Mouse (Mus musculus) embryonic facial prominence, embryonic 13.5 days (tissue): Measurements from ENCODE around the gene Shisa8. TPM values are rescaled to one million over a fixed set of nuclear protein-coding genes. Genes with fewer than 3 reads are reported as not detected.

ENCODE experiments used
- ATAC-seq: fragments of 200-750 bp; cut with Nextera tagmentation; 2 replicates; pipeline ENCODE4 v1.8.0; 2017; ENCODE audit warnings: low read depth; ENCODE audit not compliant: insufficient number of reproducible peaks, insufficient read depth, low FRiP score, low TSS enrichment
- H3K27ac ChIP-seq: fragments of 300-500 bp; sonication (generic); 2 replicates; pipeline ENCODE4 v1.5.1; 2015; ENCODE audit warnings: moderate library complexity, mild to moderate bottlenecking, inconsistent platforms
- H3K27me3 ChIP-seq: fragments of 300-500 bp; sonication (generic); 2 replicates; pipeline ENCODE4 v1.6.1; 2015; ENCODE audit warnings: mild to moderate bottlenecking, inconsistent platforms
- H3K36me3 ChIP-seq: fragments of 300-500 bp; sonication (generic); 2 replicates; pipeline ENCODE4 v1.6.1; 2015; ENCODE audit warnings: mild to moderate bottlenecking, inconsistent platforms
- H3K4me1 ChIP-seq: fragments of 300-500 bp; sonication (generic); 2 replicates; pipeline ENCODE4 v1.6.1; 2015; ENCODE audit warnings: inconsistent platforms
- H3K4me2 ChIP-seq: fragments of 300-500 bp; sonication (generic); 2 replicates; pipeline ENCODE4 v1.6.1; 2015; ENCODE audit warnings: moderate library complexity, mild to moderate bottlenecking, inconsistent platforms
- H3K4me3 ChIP-seq: fragments of 300-500 bp; sonication (generic); 2 replicates; pipeline ENCODE4 v1.5.1; 2015; ENCODE audit warnings: mild to moderate bottlenecking, inconsistent platforms
- H3K9ac ChIP-seq: fragments of 300-500 bp; sonication (generic); 2 replicates; pipeline ENCODE4 v1.6.1; 2015; ENCODE audit warnings: mild to moderate bottlenecking, inconsistent platforms
- H3K9me3 ChIP-seq: fragments of 300-500 bp; sonication (generic); 2 replicates; pipeline ENCODE4 v1.6.1; 2016; ENCODE audit warnings: inconsistent platforms
- WGBS: fragments of 180-500 bp; shearing (Covaris S2); methylation state at CpG from one replicate; pipeline ENCODE4 v1.1.7; 2015; ENCODE audit warnings: mixed read lengths; 5-methylcytosine and 5-hydroxymethylcytosine counted together
- polyA plus RNA-seq: library from polyadenylated mRNA; unstranded; fragments of >200 nt; fragmentation: Nextera tagmentation; extraction: Ambion mirVana; gene quantifications from 2 replicates; pipeline ENCODE4 v1.2.1, GENCODE M21; 2015

The Shisa8 gene
- polyA plus RNA-seq, 1 experiment from 2014 or later: 0.18 TPM

DNA sequence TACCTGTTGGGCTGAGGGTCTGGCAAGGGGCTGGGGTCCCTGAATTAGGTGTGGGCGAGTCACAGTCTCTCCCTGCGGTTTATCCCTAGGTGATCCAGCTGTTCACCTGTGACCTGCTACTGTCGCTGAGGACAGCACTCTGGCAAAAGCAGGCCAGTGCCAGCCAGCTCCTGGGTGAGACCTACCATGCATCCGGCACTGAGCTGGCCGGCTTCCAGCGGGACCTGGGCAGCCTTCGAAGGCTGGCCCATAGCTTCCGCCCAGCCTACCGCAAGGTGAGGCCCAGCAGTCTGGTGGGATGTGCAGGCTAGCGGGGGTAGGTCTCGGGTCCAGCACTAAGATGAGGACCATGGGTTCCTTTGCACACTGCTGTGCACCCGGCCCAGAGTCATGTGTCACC is 13.1 kb downstream of the Shisa8 start:
- 90% methylated on average over 12 of the region's 12 CpGs for WGBS
- Histone ChIP-seq H3K4me1 (no peaks in the 10 kb centered on the region), H3K9ac (no peak overlapping the region), H3K27ac (no peak overlapping the region), H3K36me3 (peaks cover 98% of the 10 kb centered on the region), H3K27me3 (peaks cover 7% of the 10 kb centered on the region), H3K4me3 (no peak overlapping the region), H3K4me2 (no peak overlapping the region), H3K9me3 (no peaks in the 10 kb centered on the region)
- ATAC-seq: no peak

DNA sequence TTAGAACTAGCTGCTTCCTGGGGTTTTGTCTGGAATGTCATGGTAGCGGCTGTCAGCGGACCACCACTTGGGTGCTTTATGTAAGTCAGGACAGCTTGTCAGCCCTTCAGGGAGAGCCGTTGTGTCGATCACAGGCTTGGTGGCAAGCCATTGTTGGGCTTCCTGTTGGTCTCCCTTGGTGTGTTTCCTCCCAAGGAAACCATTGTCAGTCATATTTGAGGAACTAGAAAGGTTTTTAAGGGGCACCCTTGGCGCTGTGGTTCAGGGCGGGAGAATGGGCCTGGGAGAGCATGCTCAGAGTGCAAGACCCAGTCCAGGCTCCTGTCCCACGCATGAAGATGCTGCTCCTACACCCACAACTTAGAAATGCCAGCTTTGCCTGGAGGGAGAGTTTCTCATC is 14.3 kb downstream of the Shisa8 start:
- no peak overlapping the region for H3K4me3 ChIP-seq
- H3K36me3 ChIP-seq: peaks cover 98% of the 10 kb centered on the region
- H3K4me1 ChIP-seq: no peaks in the 10 kb centered on the region
- no peaks in the 10 kb centered on the region for H3K9me3 ChIP-seq
- H3K27ac ChIP-seq: no peak overlapping the region
- no peak overlapping the region for H3K4me2 ChIP-seq
- WGBS: 90% methylated on average over 7 of the region's 7 CpGs
- no peak overlapping the region for H3K9ac ChIP-seq
- ATAC-seq: no peak
- H3K27me3 ChIP-seq: no peaks in the 10 kb centered on the region

GRCm38 (mm10) chr15:82197937-82198336 is 14.7 kb downstream of the Shisa8 start:
- Histone ChIP-seq H3K36me3 (peaks cover 98% of the 10 kb centered on the region), H3K4me2 (no peak overlapping the region), H3K9me3 (no peaks in the 10 kb centered on the region), H3K27me3 (no peaks in the 10 kb centered on the region), H3K4me1 (no peaks in the 10 kb centered on the region), H3K9ac (no peak overlapping the region), H3K4me3 (no peak overlapping the region), H3K27ac (no peak overlapping the region)
- 93% methylated on average over 11 of the region's 11 CpGs for WGBS
- no peak for ATAC-seq

- Histone ChIP-seq H3K4me1 (no peaks in the 10 kb centered on the region), H3K36me3 (peaks cover 98% of the 10 kb centered on the region), H3K4me2 (no peak overlapping the region), H3K4me3 (no peak overlapping the region), H3K27ac (no peak overlapping the region), H3K9ac (no peak overlapping the region), H3K9me3 (no peaks in the 10 kb centered on the region), H3K27me3 (no peaks in the 10 kb centered on the region)
- ATAC-seq: no peak
- 91% methylated on average over 10 of the region's 10 CpGs for WGBS
These were observed 15.3 kb downstream of the Shisa8 start for GRCm38 (mm10) chr15:82197246-82197750.

GRCm38 (mm10) chr15:82196300-82196699 is 16.3 kb downstream of the Shisa8 start:
- 88% methylated on average over 12 of the region's 12 CpGs for WGBS
- H3K9ac ChIP-seq: no peak overlapping the region
- no peak overlapping the region for H3K4me3 ChIP-seq
- H3K36me3 ChIP-seq: peaks cover 98% of the 10 kb centered on the region
- H3K27ac ChIP-seq: no peak overlapping the region
- no peaks in the 10 kb centered on the region for H3K27me3 ChIP-seq
- no peaks in the 10 kb centered on the region for H3K9me3 ChIP-seq
- no peak for ATAC-seq
- H3K4me1 ChIP-seq: no peaks in the 10 kb centered on the region
- no peak overlapping the region for H3K4me2 ChIP-seq

DNA sequence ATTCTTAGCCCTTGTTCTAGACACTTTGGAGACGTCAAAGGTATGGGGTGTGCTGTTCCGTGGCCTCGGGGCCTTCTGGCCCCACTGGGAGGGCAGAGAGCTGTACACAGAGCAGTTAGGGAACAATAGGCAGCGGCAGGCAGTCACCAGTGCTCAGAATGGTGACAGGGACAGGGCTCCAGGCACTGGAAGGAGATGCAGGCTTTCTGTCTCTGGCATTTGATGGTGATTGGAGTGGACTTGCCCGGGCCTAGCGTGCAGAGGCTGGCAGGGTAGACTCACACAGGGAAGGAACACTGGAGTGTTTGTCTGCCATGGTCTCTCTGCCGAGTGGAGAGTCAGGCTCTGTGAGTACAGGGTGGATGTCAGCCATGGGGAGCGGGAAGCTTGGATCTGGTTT is 20.0 kb downstream of the Shisa8 start:
- ATAC-seq: no peak
- WGBS: 60% methylated on average over 8 of the region's 8 CpGs

GRCm38 (mm10) chr15:82188481-82189240 is 24.0 kb downstream of the Shisa8 start:
- H3K9ac ChIP-seq: no peak overlapping the region
- no peak overlapping the region for H3K4me2 ChIP-seq
- no peaks in the 10 kb centered on the region for H3K4me1 ChIP-seq
- H3K36me3 ChIP-seq: peaks cover 97% of the 10 kb centered on the region
- H3K27ac ChIP-seq: no peak overlapping the region
- H3K4me3 ChIP-seq: no peak overlapping the region
- no peak for ATAC-seq
- 95% methylated on average over 10 of the region's 10 CpGs for WGBS
- no peaks in the 10 kb centered on the region for H3K9me3 ChIP-seq
- H3K27me3 ChIP-seq: no peaks in the 10 kb centered on the region

More for the DNA sequence above, 20.0 kb downstream of the Shisa8 start:
- H3K4me3 ChIP-seq: no peak overlapping the region
- no peaks in the 10 kb centered on the region for H3K4me1 ChIP-seq
- no peaks in the 10 kb centered on the region for H3K9me3 ChIP-seq
- no peak overlapping the region for H3K27ac ChIP-seq
- H3K36me3 ChIP-seq: peaks cover 97% of the 10 kb centered on the region
- H3K4me2 ChIP-seq: no peak overlapping the region
- no peaks in the 10 kb centered on the region for H3K27me3 ChIP-seq
- H3K9ac ChIP-seq: peak overlapping the region; percentile 11; the same call in 1 of the 2 replicates

DNA sequence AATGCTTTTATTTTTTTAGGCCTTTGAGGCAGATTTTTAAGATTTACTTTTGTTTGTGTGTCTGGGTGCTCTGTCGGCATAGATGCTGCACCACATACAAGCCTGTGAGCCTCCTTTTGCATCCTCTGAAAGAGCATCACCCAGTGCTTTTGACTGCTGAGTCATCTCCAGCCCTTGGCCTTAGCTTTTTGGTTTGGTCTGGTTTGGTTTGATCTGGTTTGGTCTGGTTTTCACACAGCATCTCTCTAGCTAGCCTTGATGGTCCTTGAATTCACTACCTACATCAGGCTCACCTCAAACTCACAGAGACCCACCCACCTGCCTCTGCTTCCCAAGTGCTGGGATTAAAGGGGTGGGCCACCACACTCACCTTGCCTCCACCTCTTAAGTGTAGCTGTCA is 24.7 kb downstream of the Shisa8 start:
- no peaks in the 10 kb centered on the region for H3K4me1 ChIP-seq
- no peak overlapping the region for H3K9ac ChIP-seq
- H3K27ac ChIP-seq: no peak overlapping the region
- H3K9me3 ChIP-seq: no peaks in the 10 kb centered on the region
- peaks cover 98% of the 10 kb centered on the region for H3K36me3 ChIP-seq
- H3K27me3 ChIP-seq: no peaks in the 10 kb centered on the region
- no peak for ATAC-seq
- 77% methylated on average over 1 of the region's 1 CpGs for WGBS
- H3K4me3 ChIP-seq: no peak overlapping the region
- no peak overlapping the region for H3K4me2 ChIP-seq

DNA sequence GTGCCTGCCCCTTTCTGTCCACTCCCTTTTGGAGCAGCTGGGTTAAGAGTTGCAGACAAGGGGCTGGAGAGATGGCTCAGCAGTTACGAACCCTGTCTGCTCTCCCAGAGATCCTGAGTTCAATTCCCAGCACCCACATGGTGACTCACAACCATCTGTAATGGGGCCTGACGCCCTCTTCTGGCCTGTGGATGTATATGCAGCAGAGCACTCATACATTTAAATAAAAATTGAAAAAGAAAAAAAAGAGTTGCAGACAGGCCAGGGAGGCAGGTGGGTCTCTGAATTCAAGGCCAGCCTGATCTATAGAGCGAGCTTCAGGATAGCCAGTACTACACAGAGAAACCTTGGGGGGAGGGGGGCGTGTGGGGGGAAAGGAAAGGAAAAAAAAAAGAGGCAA is 25.2 kb downstream of the Shisa8 start:
- 75% methylated on average over 4 of the region's 4 CpGs for WGBS
- Histone ChIP-seq H3K36me3 (peaks cover 98% of the 10 kb centered on the region), H3K4me2 (no peak overlapping the region), H3K9me3 (peaks cover under 1% of the 10 kb centered on the region; the same call in 1 of the 2 replicates), H3K4me1 (no peaks in the 10 kb centered on the region), H3K9ac (no peak overlapping the region), H3K27ac (no peak overlapping the region), H3K4me3 (no peak overlapping the region), H3K27me3 (no peaks in the 10 kb centered on the region)
- no peak for ATAC-seq

GRCm38 (mm10) chr15:82186931-82187330 is 25.7 kb downstream of the Shisa8 start:
- Histone ChIP-seq H3K36me3 (peaks cover 98% of the 10 kb centered on the region), H3K4me3 (no peak overlapping the region), H3K27me3 (no peaks in the 10 kb centered on the region), H3K4me2 (no peak overlapping the region), H3K4me1 (no peaks in the 10 kb centered on the region), H3K27ac (no peak overlapping the region), H3K9ac (no peak overlapping the region), H3K9me3 (peaks cover 6% of the 10 kb centered on the region; the same call in 1 of the 2 replicates)
- WGBS: 94% methylated on average over 5 of the region's 5 CpGs
- no peak for ATAC-seq

DNA sequence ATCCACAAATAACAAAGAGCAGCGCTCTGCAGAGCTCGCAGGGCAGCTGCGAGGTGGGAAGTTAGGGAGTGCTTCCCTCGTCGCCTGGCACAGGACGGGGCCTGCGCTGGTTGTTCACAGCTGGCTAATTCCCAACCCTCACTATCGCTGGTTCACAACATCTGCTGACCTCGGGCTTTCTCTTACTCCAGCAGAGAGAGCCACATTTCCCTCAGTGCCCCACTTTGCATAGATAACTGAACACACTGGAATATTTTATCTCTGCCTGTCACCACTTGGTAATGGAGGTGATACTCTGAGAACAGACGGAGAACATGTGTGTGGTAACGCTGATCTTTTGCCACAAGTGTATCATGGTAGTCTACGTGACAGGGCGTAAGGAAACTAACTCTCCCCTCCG is 26.5 kb downstream of the Shisa8 start:
- Histone ChIP-seq H3K9ac (no peak overlapping the region), H3K4me2 (no peak overlapping the region), H3K27me3 (no peaks in the 10 kb centered on the region), H3K9me3 (peaks cover 8% of the 10 kb centered on the region; the same call in 1 of the 2 replicates), H3K36me3 (peaks cover 98% of the 10 kb centered on the region), H3K4me3 (no peak overlapping the region), H3K4me1 (no peaks in the 10 kb centered on the region), H3K27ac (no peak overlapping the region)
- WGBS: 83% methylated on average over 14 of the region's 14 CpGs
- ATAC-seq: no peak

- no peak overlapping the region for H3K4me3 ChIP-seq
- no peaks in the 10 kb centered on the region for H3K27me3 ChIP-seq
- H3K9me3 ChIP-seq: peaks cover 8% of the 10 kb centered on the region; the same call in 1 of the 2 replicates
- WGBS: 92% methylated on average over 14 of the region's 14 CpGs
- H3K4me1 ChIP-seq: no peaks in the 10 kb centered on the region
- no peak overlapping the region for H3K27ac ChIP-seq
- H3K4me2 ChIP-seq: no peak overlapping the region
- 0 out of 2 replicates have a peak overlapping the region, but pooled peaks have one; percentile 0 for H3K9ac ChIP-seq
- ATAC-seq: no peak
- H3K36me3 ChIP-seq: peaks cover 100% of the 10 kb centered on the region
These were observed 27.4 kb downstream of the Shisa8 start for GRCm38 (mm10) chr15:82185062-82185783.
